Mouse (Mus musculus) spleen, adult 18-20 months (tissue): ENCODE results near the gene Gemin4.
"Not testable (repeated sequence)": the region's sequence is repeated elsewhere in the genome, so short reads cannot be mapped to it uniquely, and the experiment has no call there.

Source experiments
- DNase-seq, 2 experiments: peaks; one replicate each; pipeline ENCODE4 v3.0.0; 2022; ENCODE audit warnings: mixed read lengths in 2 of 2

The Gemin4 gene

GRCm38 (mm10) chr11:76216049-76216540, 1.4 kb downstream of the Gemin4 start:
- DNase-seq = no peak

GRCm38 (mm10) chr11:76215011-76215410, 2.5 kb downstream of the Gemin4 start:
- no peak for DNase-seq

GRCm38 (mm10) chr11:76213841-76214240, 3.6 kb downstream of the Gemin4 start:
- no peak for DNase-seq

GRCm38 (mm10) chr11:76211595-76211994, 5.9 kb downstream of the Gemin4 start:
- DNase-seq = not testable (repeated sequence)

GRCm38 (mm10) chr11:76210228-76210985, 7.1 kb downstream of the Gemin4 start:
- DNase-seq = no peak

- no peak for DNase-seq
Measured at GRCm38 (mm10) chr11:76206793-76207192, 10.7 kb downstream of the Gemin4 start.

- peak; percentile 55 to 73 for DNase-seq
Measured at GRCm38 (mm10) chr11:76201761-76202674, 15.4 kb downstream of the Gemin4 start.

GRCm38 (mm10) chr11:76196977-76197469, 20.4 kb downstream of the Gemin4 start:
- DNase-seq = no peak

- DNase-seq = no peak
Measured at GRCm38 (mm10) chr11:76196275-76196976, 21.0 kb downstream of the Gemin4 start.

- no peak for DNase-seq
Measured at GRCm38 (mm10) chr11:76186908-76187307, 30.6 kb downstream of the Gemin4 start.

- DNase-seq = no peak
Measured at GRCm38 (mm10) chr11:76183745-76184144, 33.7 kb downstream of the Gemin4 start.

- DNase-seq = no peak
Measured at GRCm38 (mm10) chr11:76180146-76180540, 37.3 kb downstream of the Gemin4 start.

GRCm38 (mm10) chr11:76179495-76180145, 37.8 kb downstream of the Gemin4 start, which contains the start of the genes Vps53 and Fam57a:
TSS of gene Vps53 (minus strand) at chr11:76179647.
TSS of gene Fam57a (plus strand) at chr11:76179671.
- peak; percentile 64 to 78 for DNase-seq

GRCm38 (mm10) chr11:76178726-76179494, 38.6 kb downstream of the Gemin4 start:
- peak in 1 of 2 experiments; percentile 11 for DNase-seq

- DNase-seq = no peak
Measured at GRCm38 (mm10) chr11:76170207-76170606, 47.3 kb downstream of the Gemin4 start.

GRCm38 (mm10) chr11:76168976-76169375, 48.5 kb downstream of the Gemin4 start:
- DNase-seq = no peak

GRCm38 (mm10) chr11:76167079-76167765, 50.2 kb downstream of the Gemin4 start:
- peak; percentile 7 to 66 for DNase-seq

- DNase-seq = no peak
Measured at GRCm38 (mm10) chr11:76166657-76167056, 50.8 kb downstream of the Gemin4 start.
